Mouse (Mus musculus): Measurements from ENCODE around the gene Sec14l1.

Sec14l1 gene

GRCm38 (mm10) chr11:117109179-117109954 is 5.6 kb upstream of the Sec14l1 start:
- DNase-seq (ENCODE audit: low spot score) = no peak

GRCm38 (mm10) chr11:117111967-117112648 is 2.9 kb upstream of the Sec14l1 start:
- no peak for DNase-seq (ENCODE audit: low spot score)

- DNase-seq (ENCODE audit: low spot score) = no peak
Observed at GRCm38 (mm10) chr11:117112649-117113051, 2.3 kb upstream of the Sec14l1 start.

- DNase-seq (ENCODE audit: low spot score) = no peak
Observed at GRCm38 (mm10) chr11:117113377-117113776, 1.6 kb upstream of the Sec14l1 start.

GRCm38 (mm10) chr11:117114231-117114591 is 757 bp upstream of the Sec14l1 start:
- no peak for DNase-seq (ENCODE audit: low spot score)

GRCm38 (mm10) chr11:117115346-117116219 is 615 bp downstream of the Sec14l1 start:
- DNase-seq (ENCODE audit: low spot score) = no peak

- no peak for DNase-seq (ENCODE audit: low spot score)
Observed at GRCm38 (mm10) chr11:117116350-117117303, 1.7 kb downstream of the Sec14l1 start.

- no peak for DNase-seq (ENCODE audit: low spot score)
Observed at GRCm38 (mm10) chr11:117117321-117117720, 2.4 kb downstream of the Sec14l1 start.

- DNase-seq (ENCODE audit: low spot score) = no peak
Observed at GRCm38 (mm10) chr11:117117791-117118190, 2.8 kb downstream of the Sec14l1 start.

GRCm38 (mm10) chr11:117118248-117118647 is 3.3 kb downstream of the Sec14l1 start:
- DNase-seq (ENCODE audit: low spot score) = no peak

GRCm38 (mm10) chr11:117118721-117119321 is 3.9 kb downstream of the Sec14l1 start:
- DNase-seq (ENCODE audit: low spot score) = no peak

GRCm38 (mm10) chr11:117119723-117120122 is 4.8 kb downstream of the Sec14l1 start:
- DNase-seq (ENCODE audit: low spot score) = no peak

- DNase-seq (ENCODE audit: low spot score) = no peak
Observed at GRCm38 (mm10) chr11:117120285-117121163, 5.6 kb downstream of the Sec14l1 start.

GRCm38 (mm10) chr11:117121164-117121535 is 6.2 kb downstream of the Sec14l1 start:
- no peak for DNase-seq (ENCODE audit: low spot score)

- no peak for DNase-seq (ENCODE audit: low spot score)
Observed at GRCm38 (mm10) chr11:117121954-117122353, 7.0 kb downstream of the Sec14l1 start.

- DNase-seq (ENCODE audit: low spot score) = no peak
Observed at GRCm38 (mm10) chr11:117123418-117124085, 8.6 kb downstream of the Sec14l1 start.

- no peak for DNase-seq (ENCODE audit: low spot score)
Observed at GRCm38 (mm10) chr11:117124539-117124938, 9.6 kb downstream of the Sec14l1 start.

- DNase-seq (ENCODE audit: low spot score) = no peak
Observed at GRCm38 (mm10) chr11:117127250-117127837, 12.4 kb downstream of the Sec14l1 start.

GRCm38 (mm10) chr11:117127931-117128548 is 13.1 kb downstream of the Sec14l1 start:
- no peak for DNase-seq (ENCODE audit: low spot score)
